In the genomic region with DNA sequence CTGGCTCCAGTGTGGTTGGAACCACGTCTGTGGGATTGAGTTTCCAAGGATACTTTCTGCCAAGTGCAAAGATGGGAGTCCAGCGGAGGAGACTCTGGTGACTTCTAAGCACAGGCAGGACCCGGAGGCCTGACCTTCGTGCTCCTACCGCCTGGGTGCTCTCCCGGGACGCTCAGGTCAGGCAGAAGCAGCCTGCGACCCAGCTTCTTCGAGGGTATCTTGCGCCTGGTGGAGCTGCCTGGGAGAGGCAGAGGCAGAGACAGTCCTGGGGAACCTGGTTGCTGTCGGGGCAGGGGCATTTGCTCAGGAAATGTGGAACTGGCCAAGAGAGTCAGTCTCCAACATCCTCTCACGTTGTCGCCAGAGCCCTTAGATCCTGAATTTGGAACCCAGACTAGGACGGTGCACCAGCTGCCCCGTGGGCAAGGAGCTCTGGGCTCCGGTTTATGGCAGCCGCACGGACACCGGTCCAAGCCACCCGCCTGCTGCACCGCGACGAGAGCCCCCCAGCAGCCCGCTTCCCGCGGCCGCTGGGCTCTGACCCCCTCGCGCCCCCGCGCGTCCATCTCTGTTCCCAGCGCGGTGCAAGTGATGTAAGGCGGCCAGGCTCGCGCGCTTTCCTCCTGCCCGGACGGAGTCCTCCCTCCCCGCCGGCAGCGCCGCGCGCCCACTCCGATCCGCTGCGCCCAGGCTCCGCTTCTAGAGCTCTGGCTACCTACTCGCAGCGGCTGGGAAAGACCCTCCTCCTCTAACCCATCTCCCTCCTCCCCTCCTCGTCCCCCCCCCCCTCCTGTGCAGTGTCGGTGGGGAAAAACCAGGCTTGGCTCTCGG, we compare ENCODE assay signal across 9 mouse cellular contexts. TPM values are rescaled to one million over a fixed set of nuclear protein-coding genes. Genes with fewer than 3 reads are reported as not detected.
DNase-seq lines count a peak whose midpoint lies in the region; ATAC-seq and TF ChIP-seq lines count a peak whose summit lies in the region.
"Had no signal": no experiment of that assay in that cellular context is flagged by ENCODE, and none has a peak within 500 bp of the region (broad histone marks: within the 10 kb centered on the region; RNA-seq: fewer than 3 reads in every experiment).

No protein-coding gene starts in this region.

- H3K4me1 ChIP-seq in ES-E14 (ENCODE audit: control insufficient read depth in 2 of 2, insufficient read depth in 2 of 2, low read length in 2 of 2, poor library complexity in 1 of 2), result no peaks in the 10 kb centered on the region
- peaks cover 7% of the 10 kb centered on the region for H3K4me1 ChIP-seq in forebrain, embryonic 13.5 days
- no peaks in the 10 kb centered on the region for H3K4me1 ChIP-seq in intestine, postnatal 0 days (replicated peaks; ENCODE audit: control insufficient read depth, insufficient read depth, low read length)
- peaks cover 7% of the 10 kb centered on the region; the same call in 1 of the 2 replicates for H3K4me1 ChIP-seq in megakaryocyte, embryonic 14.5 days

- no peaks in the 10 kb centered on the region for H3K9me3 ChIP-seq in ES-E14 (ENCODE audit: control insufficient read depth, insufficient read depth, low read depth, low read length)
- H3K9me3 ChIP-seq in forebrain, embryonic 13.5 days (replicated peaks), result no peaks in the 10 kb centered on the region
- no peaks in the 10 kb centered on the region for H3K9me3 ChIP-seq in intestine, postnatal 0 days (ENCODE audit: control insufficient read depth)
- H3K9me3 ChIP-seq in megakaryocyte, embryonic 14.5 days, result peaks cover 6% of the 10 kb centered on the region; the same call in 1 of the 2 replicates

- WGBS in forebrain, embryonic 13.5 days, result 4% methylated on average over 54 of the region's 55 CpGs
- WGBS in intestine, postnatal 0 days, result 4% methylated on average over 53 of the region's 55 CpGs

- ATAC-seq in forebrain, embryonic 13.5 days, result peak; percentile 94
- no peak for ATAC-seq in intestine, postnatal 0 days

- no peaks in the 10 kb centered on the region for H3K36me3 ChIP-seq in ES-E14 (ENCODE audit: control insufficient read depth, insufficient read depth, low read length, poor library complexity, severe bottlenecking)
- H3K36me3 ChIP-seq in forebrain, embryonic 13.5 days (ENCODE audit: poor library complexity, severe bottlenecking), result no peaks in the 10 kb centered on the region
- no peaks in the 10 kb centered on the region for H3K36me3 ChIP-seq in intestine, postnatal 0 days (ENCODE audit: control insufficient read depth, insufficient read depth)
- no peaks in the 10 kb centered on the region for H3K36me3 ChIP-seq in megakaryocyte, embryonic 14.5 days (replicated peaks; ENCODE audit: low read length)

- H3K9ac ChIP-seq in ES-E14 (ENCODE audit: insufficient read depth, low read depth, low read length, poor library complexity, severe bottlenecking), result peak overlapping the region; percentile 27
- peak overlapping the region; percentile 66 for H3K9ac ChIP-seq in forebrain, embryonic 13.5 days
- no peak overlapping the region for H3K9ac ChIP-seq in intestine, postnatal 0 days (ENCODE audit: low read depth, low read length)

- DNase-seq in cerebellum, postnatal 4 days (ENCODE audit: low spot score in 2 of 2), result peak; percentile 35 to 44
- DNase-seq in cerebellum, adult 18-20 months, result no peak
- DNase-seq in ES-E14 (ENCODE audit: low read depth, low spot score), result peak; percentile 15
- DNase-seq in right cerebral cortex, postnatal 10 days (ENCODE audit: low spot score in 2 of 2), result peak; percentile 55 to 66
- DNase-seq in natural killer cell, adult 2 months (ENCODE audit: low spot score in 2 of 2), result no peak

- peaks cover 19% of the 10 kb centered on the region for H3K27me3 ChIP-seq in forebrain, embryonic 13.5 days
- peaks cover 10% of the 10 kb centered on the region for H3K27me3 ChIP-seq in intestine, postnatal 0 days (replicated peaks; ENCODE audit: control insufficient read depth, insufficient read depth, low read length)
- H3K27me3 ChIP-seq in megakaryocyte, embryonic 14.5 days (replicated peaks), result peaks cover 32% of the 10 kb centered on the region

- H3K4me2 ChIP-seq in forebrain, embryonic 13.5 days, result peak overlapping the region; percentile 90
- peak overlapping the region; percentile 60 for H3K4me2 ChIP-seq in intestine, postnatal 0 days (replicated peaks; ENCODE audit: low read depth)

- no peak overlapping the region for H3K27ac ChIP-seq in ES-E14 (ENCODE audit: insufficient read depth, low read depth, low read length, poor library complexity, severe bottlenecking)
- no peak overlapping the region for H3K27ac ChIP-seq in forebrain, embryonic 13.5 days
- no peak overlapping the region for H3K27ac ChIP-seq in intestine, postnatal 0 days (ENCODE audit: low read depth, low read length)

- H3K4me3 ChIP-seq in ES-E14 (ENCODE audit: insufficient read depth in 1 of 2, low read depth in 1 of 2, low read length in 2 of 2, poor library complexity in 1 of 2, severe bottlenecking in 1 of 2), result peak overlapping the region; percentile 59 to 67
- H3K4me3 ChIP-seq in forebrain, embryonic 13.5 days, result peak overlapping the region; percentile 49
- H3K4me3 ChIP-seq in intestine, postnatal 0 days (ENCODE audit: low read depth, low read length), result peak overlapping the region; percentile 33
- H3K4me3 ChIP-seq in megakaryocyte, embryonic 14.5 days (replicated peaks), result peak overlapping the region; percentile 35

- TF ChIP-seq CTCF in intestine, postnatal 0 days (IDR thresholded peaks at IDR 0.05; ENCODE audit: low read depth), result peak; percentile 49

- in situ Hi-C loops in ES-E14 (cut with MboI; ENCODE audit: low sequenced_read_pairs in 2 of 2, unreplicated experiment in 2 of 2), result no loop called here

TF ChIP-seq in ES-E14, 5 proteins besides CTCF, POLR2A, EP300 and RAD21:
- TF ChIP-seq ZC3H11A (IDR thresholded peaks at IDR 0.05; ENCODE audit: borderline replicate concordance, low read depth, low read length) (no peak), MAFK (IDR thresholded peaks at IDR 0.05; ENCODE audit: insufficient read depth, low read depth, low read length) (no peak), CHD2 (IDR thresholded peaks at IDR 0.05; ENCODE audit: low read depth, low read length) (no peak), HCFC1 (IDR thresholded peaks at IDR 0.05; ENCODE audit: borderline replicate concordance, insufficient read depth, low read length) (no peak), ZNF384 (IDR thresholded peaks at IDR 0.05; ENCODE audit: low read depth, low read length) (no peak)

RNA-seq across cellular contexts. Expression of a gene that starts 0.9 kb away (rescaled TPM):
- 0.16 and 0.27 TPM in 2 replicates for total RNA-seq in ES-E14 (2012; rRNA removed)
- 0.18 and 0.31 TPM in 2 replicates for polyA plus RNA-seq in forebrain, embryonic 13.5 days (2015; fragmentation: Nextera tagmentation; extraction: Ambion mirVana)
- polyA plus RNA-seq in intestine, postnatal 0 days (2015; fragmentation: Nextera tagmentation; extraction: Ambion mirVana), result 1.3 and 1.9 TPM in 2 replicates
- not detected in 2 replicates for polyA plus RNA-seq in megakaryocyte, embryonic 14.5 days (2012; ENCODE audit: insufficient read depth, low replicate concordance)
- total RNA-seq: CH12.LX had no signal

Comparison
In these comparisons a context has a peak if more than half of its experiments do, and no peak if none do; other contexts are left out.
1. DNase-seq: peak in cerebellum, postnatal 4 days (2 of 2), ES-E14 (single experiment) and right cerebral cortex, postnatal 10 days (2 of 2); none in cerebellum, adult 18-20 months (0 of 2) and natural killer cell, adult 2 months (0 of 2).
2. Peak in every context shown above with its lines, with median percentiles within 50 percentile points of each other: H3K4me3 ChIP-seq.